Mouse (Mus musculus): ENCODE measurements around the gene Cnpy3. TPM values are rescaled to one million over a fixed set of nuclear protein-coding genes. Genes with fewer than 3 reads are reported as not detected.

Cnpy3 gene
- polyA plus RNA-seq, 1 experiment: 35.8 TPM

- TF ChIP-seq CEBPB (IDR thresholded peaks at IDR 0.05; ENCODE audit: insufficient read depth, poor library complexity, severe bottlenecking): no peak
- no peak for TF ChIP-seq POLR2AphosphoS2 (IDR thresholded peaks at IDR 0.05; ENCODE audit: insufficient read length, low read depth)
- no peak for TF ChIP-seq USF1 (IDR thresholded peaks at IDR 0.05; ENCODE audit: low read depth)
- no peak for TF ChIP-seq MYOG (IDR thresholded peaks at IDR 0.05; ENCODE audit: control insufficient read depth in 1 of 3, insufficient read depth in 1 of 3, insufficient read length in 2 of 3, low read depth in 2 of 3)
- TF ChIP-seq REST (IDR thresholded peaks at IDR 0.05; ENCODE audit: insufficient read depth, insufficient read length): no peak
- H3ac ChIP-seq (ENCODE audit: control insufficient read depth, insufficient read length): no peak overlapping the region
- peaks cover 28% of the 10 kb centered on the region for H3K79me2 ChIP-seq (ENCODE audit: control insufficient read depth, insufficient read depth)
- H3K36me3 ChIP-seq (ENCODE audit: control insufficient read depth, insufficient read depth): no peaks in the 10 kb centered on the region
- H3K27me3 ChIP-seq (ENCODE audit: control insufficient read depth, insufficient read depth, insufficient read length): no peaks in the 10 kb centered on the region
- H3K4me2 ChIP-seq (ENCODE audit: low read depth): no peak overlapping the region
- no peak overlapping the region for H3K4me3 ChIP-seq
Observed at GRCm38 (mm10) chr17:46747234-46747633, 4.8 kb downstream of the Cnpy3 start.

DNA sequence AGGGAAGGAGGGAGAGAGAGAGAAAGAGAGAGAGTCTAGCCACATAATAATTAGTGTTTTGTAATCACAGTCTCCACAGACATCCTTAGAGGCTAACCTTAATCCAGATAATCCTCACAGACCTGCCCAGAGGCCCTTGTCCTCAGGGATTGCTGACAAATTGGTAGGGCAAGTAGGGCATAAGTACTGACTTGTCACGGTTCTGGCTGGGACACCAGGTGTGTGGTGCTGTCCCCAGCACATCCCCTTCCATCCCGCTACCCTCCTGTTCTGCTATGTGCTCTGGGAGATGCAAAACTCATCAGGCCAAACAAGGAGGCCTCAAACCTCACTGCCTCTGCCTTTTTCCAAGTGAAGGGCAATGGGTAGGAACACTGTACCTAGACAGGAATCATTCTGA is 6.5 kb downstream of the Cnpy3 start:
- Histone ChIP-seq H3K79me2 (ENCODE audit: control insufficient read depth, insufficient read depth) (peaks cover 18% of the 10 kb centered on the region), H3K4me2 (ENCODE audit: low read depth) (no peak overlapping the region), H3ac (ENCODE audit: control insufficient read depth, insufficient read length) (no peak overlapping the region), H3K4me3 (no peak overlapping the region), H3K36me3 (ENCODE audit: control insufficient read depth, insufficient read depth) (no peaks in the 10 kb centered on the region), H3K27me3 (ENCODE audit: control insufficient read depth, insufficient read depth, insufficient read length) (no peaks in the 10 kb centered on the region)
- TF ChIP-seq MYOG (IDR thresholded peaks at IDR 0.05; ENCODE audit: control insufficient read depth in 1 of 3, insufficient read depth in 1 of 3, insufficient read length in 2 of 3, low read depth in 2 of 3) (no peak), POLR2A (IDR thresholded peaks at IDR 0.05; ENCODE audit: insufficient read length, low read depth) (no peak), MYOD1 (IDR thresholded peaks at IDR 0.05; ENCODE audit: control insufficient read depth in 1 of 3, insufficient read length in 2 of 3, low read depth in 2 of 3) (no peak), TCF12 (IDR thresholded peaks at IDR 0.05; ENCODE audit: insufficient read depth, poor library complexity, severe bottlenecking) (no peak), MAX (IDR thresholded peaks at IDR 0.05; ENCODE audit: low read depth) (no peak), USF1 (IDR thresholded peaks at IDR 0.05; ENCODE audit: low read depth) (no peak)

DNA sequence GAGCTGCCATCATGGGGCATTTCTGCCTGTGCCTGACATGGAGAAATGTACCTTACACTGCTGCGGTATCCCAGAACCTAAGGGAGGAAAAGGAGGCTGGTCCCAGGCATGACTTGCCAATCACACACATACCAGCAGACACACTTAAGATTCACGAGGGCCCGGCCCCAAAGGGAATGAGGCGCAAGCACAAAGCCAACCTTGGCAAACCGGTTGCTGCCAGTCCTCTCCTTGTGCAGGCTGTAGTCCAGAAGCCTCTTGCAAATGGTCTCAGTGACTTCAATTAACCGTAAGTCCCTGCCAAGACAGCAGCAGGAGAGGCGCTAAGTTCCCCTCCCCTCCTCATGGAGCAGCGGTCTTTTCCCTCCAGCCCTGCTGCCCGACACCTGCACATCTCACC is 9.0 kb downstream of the Cnpy3 start:
- TF ChIP-seq MYOD1 (IDR thresholded peaks at IDR 0.05; ENCODE audit: control insufficient read depth in 1 of 3, insufficient read length in 2 of 3, low read depth in 2 of 3) (no peak), MYOG (IDR thresholded peaks at IDR 0.05; ENCODE audit: control insufficient read depth in 1 of 3, insufficient read depth in 1 of 3, insufficient read length in 2 of 3, low read depth in 2 of 3) (no peak), REST (IDR thresholded peaks at IDR 0.05; ENCODE audit: insufficient read depth, insufficient read length) (no peak), POLR2A (IDR thresholded peaks at IDR 0.05; ENCODE audit: insufficient read length, low read depth) (no peak), TCF12 (IDR thresholded peaks at IDR 0.05; ENCODE audit: insufficient read depth, poor library complexity, severe bottlenecking) (no peak), CEBPB (IDR thresholded peaks at IDR 0.05; ENCODE audit: insufficient read depth, poor library complexity, severe bottlenecking) (no peak), POLR2AphosphoS2 (IDR thresholded peaks at IDR 0.05; ENCODE audit: insufficient read length, low read depth) (no peak), SRF (IDR thresholded peaks at IDR 0.05; ENCODE audit: control insufficient read depth, insufficient read length, low read depth) (no peak), TCF3 (IDR thresholded peaks at IDR 0.05; ENCODE audit: insufficient read length, low read depth) (no peak), E2F4 (IDR thresholded peaks at IDR 0.05; ENCODE audit: insufficient read depth) (no peak), MAX (IDR thresholded peaks at IDR 0.05; ENCODE audit: low read depth) (no peak), USF1 (IDR thresholded peaks at IDR 0.05; ENCODE audit: low read depth) (no peak)
- H3ac ChIP-seq (ENCODE audit: control insufficient read depth, insufficient read length): no peak overlapping the region
- H3K4me3 ChIP-seq: no peak overlapping the region
- no peak overlapping the region for H3K4me2 ChIP-seq (ENCODE audit: low read depth)
- no peaks in the 10 kb centered on the region for H3K27me3 ChIP-seq (ENCODE audit: control insufficient read depth, insufficient read depth, insufficient read length)
- H3K36me3 ChIP-seq (ENCODE audit: control insufficient read depth, insufficient read depth): no peaks in the 10 kb centered on the region
- peaks cover under 1% of the 10 kb centered on the region for H3K79me2 ChIP-seq (ENCODE audit: control insufficient read depth, insufficient read depth)

GRCm38 (mm10) chr17:46741305-46741704 is 10.7 kb downstream of the Cnpy3 start:
- no peak for TF ChIP-seq E2F4 (IDR thresholded peaks at IDR 0.05; ENCODE audit: insufficient read depth)
- TF ChIP-seq MAX (IDR thresholded peaks at IDR 0.05; ENCODE audit: low read depth): no peak
- H3K4me3 ChIP-seq: no peak overlapping the region
- H3K79me2 ChIP-seq (ENCODE audit: control insufficient read depth, insufficient read depth): no peaks in the 10 kb centered on the region
- H3K36me3 ChIP-seq (ENCODE audit: control insufficient read depth, insufficient read depth): no peaks in the 10 kb centered on the region
- H3K27me3 ChIP-seq (ENCODE audit: control insufficient read depth, insufficient read depth, insufficient read length): no peaks in the 10 kb centered on the region
- H3ac ChIP-seq (ENCODE audit: control insufficient read depth, insufficient read length): no peak overlapping the region
- H3K4me2 ChIP-seq (ENCODE audit: low read depth): no peak overlapping the region

DNA sequence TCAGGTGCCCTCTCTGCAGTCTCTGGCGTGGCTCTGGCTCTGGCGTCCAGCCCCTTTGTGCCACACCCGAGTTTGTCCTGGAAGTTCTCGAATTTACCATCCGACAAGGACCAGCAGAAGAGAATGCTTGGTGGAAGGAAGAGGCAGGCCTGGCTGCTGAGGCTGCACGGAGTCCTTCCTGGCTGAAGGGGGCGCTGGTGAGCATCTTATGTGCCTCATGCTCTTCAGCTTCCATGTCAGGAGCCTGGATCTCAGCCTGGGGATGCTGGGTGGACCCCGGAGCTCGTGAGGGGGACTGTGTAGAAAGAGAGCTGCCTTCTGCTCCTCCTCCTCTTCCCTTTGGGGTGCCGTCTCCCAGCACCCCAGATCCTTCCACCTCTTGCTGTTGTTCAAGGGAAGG is 15.9 kb downstream of the Cnpy3 start:
- no peaks in the 10 kb centered on the region for H3K79me2 ChIP-seq (ENCODE audit: control insufficient read depth, insufficient read depth)
- H3K36me3 ChIP-seq (ENCODE audit: control insufficient read depth, insufficient read depth): no peaks in the 10 kb centered on the region
- no peak overlapping the region for H3ac ChIP-seq (ENCODE audit: control insufficient read depth, insufficient read length)
- no peak overlapping the region for H3K4me2 ChIP-seq (ENCODE audit: low read depth)
- no peak overlapping the region for H3K4me3 ChIP-seq
- no peak for TF ChIP-seq E2F4 (IDR thresholded peaks at IDR 0.05; ENCODE audit: insufficient read depth)
- no peak for TF ChIP-seq MAX (IDR thresholded peaks at IDR 0.05; ENCODE audit: low read depth)
- TF ChIP-seq MYOG (IDR thresholded peaks at IDR 0.05; ENCODE audit: control insufficient read depth in 1 of 3, insufficient read depth in 1 of 3, insufficient read length in 2 of 3, low read depth in 2 of 3): no peak
- TF ChIP-seq POLR2AphosphoS2 (IDR thresholded peaks at IDR 0.05; ENCODE audit: insufficient read length, low read depth): no peak
- H3K27me3 ChIP-seq (ENCODE audit: control insufficient read depth, insufficient read depth, insufficient read length): no peaks in the 10 kb centered on the region

DNA sequence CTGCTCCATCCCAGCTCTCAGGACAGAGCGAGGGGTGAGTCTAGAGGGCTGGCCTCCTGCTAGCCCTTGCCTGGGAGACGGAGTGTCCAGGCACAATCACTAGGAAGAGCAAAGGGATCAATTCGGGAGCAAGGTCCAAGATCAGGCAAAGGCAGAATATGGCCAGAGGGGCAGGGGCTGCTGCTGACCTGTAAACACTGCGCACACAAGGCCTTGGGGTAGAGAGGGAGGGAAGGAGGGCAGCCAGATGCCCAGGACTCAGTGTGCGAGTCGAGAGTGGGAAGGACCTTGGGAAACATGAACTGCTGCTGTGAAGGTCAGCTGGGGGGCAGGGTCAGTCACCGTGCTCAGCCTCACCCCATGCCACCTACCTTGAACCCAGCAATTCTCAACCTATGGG is 16.7 kb downstream of the Cnpy3 start:
- Histone ChIP-seq H3K4me3 (no peak overlapping the region), H3K36me3 (ENCODE audit: control insufficient read depth, insufficient read depth) (no peaks in the 10 kb centered on the region), H3K79me2 (ENCODE audit: control insufficient read depth, insufficient read depth) (no peaks in the 10 kb centered on the region), H3ac (ENCODE audit: control insufficient read depth, insufficient read length) (no peak overlapping the region), H3K27me3 (ENCODE audit: control insufficient read depth, insufficient read depth, insufficient read length) (no peaks in the 10 kb centered on the region), H3K4me2 (ENCODE audit: low read depth) (no peak overlapping the region)
- TF ChIP-seq REST (IDR thresholded peaks at IDR 0.05; ENCODE audit: insufficient read depth, insufficient read length): no peak

Measured in myocyte (in vitro differentiated cells).